Mouse (Mus musculus): ENCODE results near the gene Tmem184b.

GRCm38 (mm10) chr15:79445786-79446654, 42.7 kb upstream of the Tmem184b start:
- TF ChIP-seq POLR2A (IDR thresholded peaks at IDR 0.05; ENCODE audit: borderline replicate concordance, control insufficient read depth, low read depth, low read length) (no peak), CTCF (IDR thresholded peaks at IDR 0.05; ENCODE audit: control insufficient read depth, insufficient read depth, low read length) (no peak)

All from bone marrow, adult 2 months (tissue).